Mouse (Mus musculus): ENCODE measurements around the gene St6galnac3. TPM values are rescaled to one million over a fixed set of nuclear protein-coding genes. Genes with fewer than 3 reads are reported as not detected.

The St6galnac3 gene
- polyA plus RNA-seq, 1 experiment = 2.5 TPM

GRCm38 (mm10) chr3:153193025-153193424 lies 531.9 kb downstream of the St6galnac3 start:
- no peak overlapping the region for H3K4me3 ChIP-seq (ENCODE audit: insufficient read depth, low read length)

GRCm38 (mm10) chr3:153190742-153191141 lies 534.2 kb downstream of the St6galnac3 start:
- H3K4me3 ChIP-seq (ENCODE audit: insufficient read depth, low read length) = no peak overlapping the region
- H3K4me1 ChIP-seq (ENCODE audit: control insufficient read depth, insufficient read depth, low read length) = no peaks in the 10 kb centered on the region
- no peak overlapping the region for H3K27ac ChIP-seq (ENCODE audit: insufficient read depth, low read length)
- no peak for TF ChIP-seq CTCF (IDR thresholded peaks at IDR 0.05; ENCODE audit: borderline replicate concordance, insufficient read depth, low read length)
- TF ChIP-seq POLR2A (IDR thresholded peaks at IDR 0.05; ENCODE audit: low read depth, low read length) = no peak

More at GRCm38 (mm10) chr3:153193025-153193424, 531.9 kb downstream of the St6galnac3 start:
- Histone ChIP-seq H3K4me1 (ENCODE audit: control insufficient read depth, insufficient read depth, low read length) (no peaks in the 10 kb centered on the region), H3K27ac (ENCODE audit: insufficient read depth, low read length) (no peak overlapping the region)
- TF ChIP-seq CTCF (IDR thresholded peaks at IDR 0.05; ENCODE audit: borderline replicate concordance, insufficient read depth, low read length) (no peak), POLR2A (IDR thresholded peaks at IDR 0.05; ENCODE audit: low read depth, low read length) (no peak)

GRCm38 (mm10) chr3:153189685-153190467 lies 535.1 kb downstream of the St6galnac3 start:
- Histone ChIP-seq H3K4me3 (ENCODE audit: insufficient read depth, low read length) (no peak overlapping the region), H3K4me1 (ENCODE audit: control insufficient read depth, insufficient read depth, low read length) (no peaks in the 10 kb centered on the region), H3K27ac (ENCODE audit: insufficient read depth, low read length) (no peak overlapping the region)
- TF ChIP-seq POLR2A (IDR thresholded peaks at IDR 0.05; ENCODE audit: low read depth, low read length) = no peak
- TF ChIP-seq CTCF (IDR thresholded peaks at IDR 0.05; ENCODE audit: borderline replicate concordance, insufficient read depth, low read length) = no peak

- Histone ChIP-seq H3K4me1 (ENCODE audit: control insufficient read depth, insufficient read depth, low read length) (no peaks in the 10 kb centered on the region), H3K4me3 (ENCODE audit: insufficient read depth, low read length) (no peak overlapping the region), H3K27ac (ENCODE audit: insufficient read depth, low read length) (no peak overlapping the region)
- TF ChIP-seq CTCF (IDR thresholded peaks at IDR 0.05; ENCODE audit: borderline replicate concordance, insufficient read depth, low read length) (no peak), POLR2A (IDR thresholded peaks at IDR 0.05; ENCODE audit: low read depth, low read length) (no peak)
Measured at GRCm38 (mm10) chr3:153188224-153188623, 536.8 kb downstream of the St6galnac3 start.

- H3K4me1 ChIP-seq (ENCODE audit: control insufficient read depth, insufficient read depth, low read length) = no peaks in the 10 kb centered on the region
- no peak overlapping the region for H3K4me3 ChIP-seq (ENCODE audit: insufficient read depth, low read length)
- TF ChIP-seq POLR2A (IDR thresholded peaks at IDR 0.05; ENCODE audit: low read depth, low read length) = no peak
- no peak for TF ChIP-seq CTCF (IDR thresholded peaks at IDR 0.05; ENCODE audit: borderline replicate concordance, insufficient read depth, low read length)
- H3K27ac ChIP-seq (ENCODE audit: insufficient read depth, low read length) = no peak overlapping the region
Measured at GRCm38 (mm10) chr3:153185117-153185516, 539.9 kb downstream of the St6galnac3 start.

GRCm38 (mm10) chr3:153181242-153181641 lies 543.7 kb downstream of the St6galnac3 start:
- TF ChIP-seq CTCF (IDR thresholded peaks at IDR 0.05; ENCODE audit: borderline replicate concordance, insufficient read depth, low read length) (no peak), POLR2A (IDR thresholded peaks at IDR 0.05; ENCODE audit: low read depth, low read length) (no peak)
- Histone ChIP-seq H3K27ac (ENCODE audit: insufficient read depth, low read length) (no peak overlapping the region), H3K4me3 (ENCODE audit: insufficient read depth, low read length) (no peak overlapping the region), H3K4me1 (ENCODE audit: control insufficient read depth, insufficient read depth, low read length) (no peaks in the 10 kb centered on the region)

GRCm38 (mm10) chr3:153176749-153177148 lies 548.2 kb downstream of the St6galnac3 start:
- no peak for TF ChIP-seq POLR2A (IDR thresholded peaks at IDR 0.05; ENCODE audit: low read depth, low read length)
- no peak for TF ChIP-seq CTCF (IDR thresholded peaks at IDR 0.05; ENCODE audit: borderline replicate concordance, insufficient read depth, low read length)
- Histone ChIP-seq H3K4me1 (ENCODE audit: control insufficient read depth, insufficient read depth, low read length) (no peaks in the 10 kb centered on the region), H3K27ac (ENCODE audit: insufficient read depth, low read length) (no peak overlapping the region), H3K4me3 (ENCODE audit: insufficient read depth, low read length) (no peak overlapping the region)

- H3K4me3 ChIP-seq (ENCODE audit: insufficient read depth, low read length) = no peak overlapping the region
- TF ChIP-seq POLR2A (IDR thresholded peaks at IDR 0.05; ENCODE audit: low read depth, low read length) (no peak), CTCF (IDR thresholded peaks at IDR 0.05; ENCODE audit: borderline replicate concordance, insufficient read depth, low read length) (no peak)
- H3K4me1 ChIP-seq (ENCODE audit: control insufficient read depth, insufficient read depth, low read length) = no peaks in the 10 kb centered on the region
- no peak overlapping the region for H3K27ac ChIP-seq (ENCODE audit: insufficient read depth, low read length)
Measured at GRCm38 (mm10) chr3:153176325-153176724, 548.6 kb downstream of the St6galnac3 start.

- no peak for TF ChIP-seq POLR2A (IDR thresholded peaks at IDR 0.05; ENCODE audit: low read depth, low read length)
- TF ChIP-seq CTCF (IDR thresholded peaks at IDR 0.05; ENCODE audit: borderline replicate concordance, insufficient read depth, low read length) = no peak
- Histone ChIP-seq H3K4me3 (ENCODE audit: insufficient read depth, low read length) (no peak overlapping the region), H3K27ac (ENCODE audit: insufficient read depth, low read length) (no peak overlapping the region), H3K4me1 (ENCODE audit: control insufficient read depth, insufficient read depth, low read length) (no peaks in the 10 kb centered on the region)
Measured at GRCm38 (mm10) chr3:153174336-153175033, 550.5 kb downstream of the St6galnac3 start.

GRCm38 (mm10) chr3:153173567-153173966 lies 551.4 kb downstream of the St6galnac3 start:
- H3K27ac ChIP-seq (ENCODE audit: insufficient read depth, low read length) = no peak overlapping the region
- no peaks in the 10 kb centered on the region for H3K4me1 ChIP-seq (ENCODE audit: control insufficient read depth, insufficient read depth, low read length)
- TF ChIP-seq POLR2A (IDR thresholded peaks at IDR 0.05; ENCODE audit: low read depth, low read length) (no peak), CTCF (IDR thresholded peaks at IDR 0.05; ENCODE audit: borderline replicate concordance, insufficient read depth, low read length) (no peak)
- no peak overlapping the region for H3K4me3 ChIP-seq (ENCODE audit: insufficient read depth, low read length)

Data from embryonic fibroblast, embryonic 13.5 days (primary cell).